Mouse (Mus musculus): Measurements from ENCODE around the gene Olfml2b. TPM values are rescaled to one million over a fixed set of nuclear protein-coding genes. Genes with fewer than 3 reads are reported as not detected.

Gene Olfml2b
- polyA plus RNA-seq, 1 experiment from 2014 or later: 19.5 TPM

- H3K9ac ChIP-seq (ENCODE audit: low read depth, low read length): no peak overlapping the region
- H3K27ac ChIP-seq (ENCODE audit: low read depth, low read length): no peak overlapping the region
- no peak overlapping the region for H3K4me2 ChIP-seq (replicated peaks; ENCODE audit: low read depth)
- H3K4me3 ChIP-seq (ENCODE audit: low read depth, low read length): no peak overlapping the region
- no peak for TF ChIP-seq CTCF (IDR thresholded peaks at IDR 0.05; ENCODE audit: low read depth)
- H3K4me1 ChIP-seq (replicated peaks; ENCODE audit: control insufficient read depth, insufficient read depth, low read length): 0 out of 2 replicates have a peak, but pooled peaks cover 3% of the 10 kb centered on the region
- ATAC-seq: no peak
- H3K9me3 ChIP-seq (ENCODE audit: control insufficient read depth): no peaks in the 10 kb centered on the region
- 82% methylated on average over 11 of the region's 11 CpGs for WGBS
- H3K36me3 ChIP-seq (ENCODE audit: control insufficient read depth, insufficient read depth): no peaks in the 10 kb centered on the region
- H3K27me3 ChIP-seq (replicated peaks; ENCODE audit: control insufficient read depth, insufficient read depth, low read length): no peaks in the 10 kb centered on the region
These were observed 87.7 kb downstream of the Olfml2b start for GRCm38 (mm10) chr1:170731865-170732595.

Other genes starting within 250 kb of the Olfml2b start
- gene Nos1ap, start 54.7 kb upstream of the Olfml2b start, polyA plus RNA-seq (2015; fragmentation: Nextera tagmentation; extraction: Ambion mirVana): 3.8 and 4.4 TPM in 2 replicates
- 5.4 and 6.2 TPM in 2 replicates for gene Atf6, start 223.2 kb downstream of the Olfml2b start, polyA plus RNA-seq (2015; fragmentation: Nextera tagmentation; extraction: Ambion mirVana)
- gene Gm26620, start 240.5 kb downstream of the Olfml2b start, polyA plus RNA-seq (2015; fragmentation: Nextera tagmentation; extraction: Ambion mirVana): 9.5 and 9.7 TPM in 2 replicates
- 65.1 and 79.2 TPM in 2 replicates for gene Dusp12, start 241.0 kb downstream of the Olfml2b start, polyA plus RNA-seq (2015; fragmentation: Nextera tagmentation; extraction: Ambion mirVana)